Mouse (Mus musculus) spleen, postnatal 36 days (tissue): ENCODE measurements around the gene Rps26.
"Not testable (repeated sequence)": the region's sequence is repeated elsewhere in the genome, so short reads cannot be mapped to it uniquely, and the experiment has no call there.

Experiments used
- DNase-seq, 2 experiments: peaks; one replicate each; pipeline ENCODE4 v3.0.0; 2022; ENCODE audit warnings: low spot score in 2 of 2, mixed read lengths in 1 of 2

Rps26 gene

DNA sequence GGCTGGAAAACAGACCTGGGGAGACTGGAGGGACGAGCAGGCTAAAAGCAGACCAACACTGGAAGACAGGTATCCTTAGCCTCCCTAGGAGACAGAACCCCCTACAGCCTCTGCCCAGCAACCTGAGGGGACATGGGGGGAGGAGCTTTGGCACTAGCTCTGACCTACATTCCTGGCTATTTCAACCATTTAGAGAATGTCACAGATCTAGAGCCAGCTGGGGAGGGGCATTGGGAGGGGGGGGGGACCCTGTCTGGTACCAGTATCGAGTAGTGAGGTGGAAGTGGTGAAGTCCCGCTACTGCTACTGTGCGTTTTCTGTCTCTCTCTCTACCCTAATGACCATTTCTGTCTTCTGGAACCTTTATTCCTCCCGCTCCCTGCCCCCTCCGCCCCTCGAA lies 15.3 kb upstream of the Rps26 start:
- DNase-seq: no peak

DNA sequence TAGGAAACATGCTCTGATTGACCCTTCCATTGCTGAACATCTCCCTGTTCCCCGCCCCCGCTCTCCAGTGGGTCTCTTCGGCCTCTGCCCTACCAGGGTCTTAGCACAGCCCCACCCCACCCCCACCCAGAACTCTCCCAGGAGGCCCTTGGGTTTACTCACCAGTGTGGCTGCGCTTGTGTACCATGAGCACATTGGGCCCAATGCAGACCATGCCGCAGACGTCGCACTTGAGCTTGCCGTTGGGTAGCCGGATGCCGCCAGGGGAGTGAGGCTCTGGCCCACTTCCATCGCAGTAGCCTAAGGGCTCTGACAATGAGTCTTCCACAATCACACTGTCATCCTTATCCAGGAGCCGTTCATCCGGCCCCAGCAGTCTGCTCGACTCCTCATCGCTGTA lies 14.3 kb upstream of the Rps26 start:
- DNase-seq: no peak

DNA sequence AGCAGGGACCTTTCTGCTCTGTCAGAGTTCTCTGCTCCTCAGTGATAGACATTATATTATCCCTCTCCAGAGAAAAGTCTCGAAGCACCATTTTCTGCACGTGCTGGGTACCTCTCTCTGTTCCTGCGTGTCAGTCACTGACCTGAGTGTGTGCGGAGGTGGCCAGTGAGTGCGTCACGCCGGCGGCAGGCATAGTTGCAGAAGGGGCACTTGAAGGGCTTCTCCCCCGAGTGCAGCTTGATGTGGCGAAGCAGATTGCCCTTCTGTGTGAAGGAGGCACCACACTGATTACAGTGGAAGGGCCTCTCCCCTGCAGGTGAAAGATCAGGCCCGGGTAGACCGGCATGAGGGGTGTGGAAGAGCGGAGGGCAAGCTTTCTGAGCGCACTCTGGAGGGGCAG lies 13.5 kb upstream of the Rps26 start:
- no peak for DNase-seq

DNA sequence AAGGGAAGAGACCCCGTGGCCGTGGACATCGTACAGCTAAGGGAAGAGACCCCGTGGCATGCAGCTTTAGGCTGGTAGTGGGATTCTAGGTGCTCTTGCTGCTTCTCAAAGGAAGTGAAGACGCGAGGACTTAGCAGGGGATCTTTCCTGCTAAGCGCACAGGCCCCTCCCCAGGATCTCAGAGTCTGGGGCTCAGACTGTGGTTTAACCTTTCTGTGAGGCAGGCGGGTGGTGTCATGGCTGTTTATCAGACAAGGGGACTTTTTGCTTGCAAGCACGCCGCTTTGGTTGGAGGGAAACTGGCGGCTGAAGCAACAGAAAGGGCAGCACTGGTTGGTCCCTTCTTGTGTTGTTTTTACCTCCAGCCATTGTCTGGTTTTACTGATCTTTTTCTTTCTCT lies 10.5 kb upstream of the Rps26 start:
- DNase-seq: peak; percentile 54 to 55

DNA sequence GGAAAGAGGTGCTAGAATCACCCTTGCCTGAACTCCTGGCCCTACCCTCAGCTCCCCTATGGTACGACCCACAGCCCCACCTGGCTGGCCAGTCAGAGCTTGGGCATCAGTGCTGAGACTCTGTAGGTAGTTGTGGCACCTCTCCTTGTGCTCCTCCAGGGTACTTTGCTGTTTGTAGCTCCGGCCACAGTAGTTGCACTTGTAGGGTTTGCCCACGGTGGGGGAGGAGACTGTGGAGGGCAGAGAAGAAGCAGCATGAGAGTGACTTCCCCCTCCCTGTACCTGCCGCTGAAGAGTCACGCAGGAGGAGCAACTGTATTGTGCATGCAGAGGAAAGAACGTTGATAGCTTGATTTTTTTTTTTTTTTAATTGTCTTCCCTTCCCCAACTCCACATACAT lies 10.0 kb upstream of the Rps26 start:
- DNase-seq: peak; percentile 42 to 51

DNA sequence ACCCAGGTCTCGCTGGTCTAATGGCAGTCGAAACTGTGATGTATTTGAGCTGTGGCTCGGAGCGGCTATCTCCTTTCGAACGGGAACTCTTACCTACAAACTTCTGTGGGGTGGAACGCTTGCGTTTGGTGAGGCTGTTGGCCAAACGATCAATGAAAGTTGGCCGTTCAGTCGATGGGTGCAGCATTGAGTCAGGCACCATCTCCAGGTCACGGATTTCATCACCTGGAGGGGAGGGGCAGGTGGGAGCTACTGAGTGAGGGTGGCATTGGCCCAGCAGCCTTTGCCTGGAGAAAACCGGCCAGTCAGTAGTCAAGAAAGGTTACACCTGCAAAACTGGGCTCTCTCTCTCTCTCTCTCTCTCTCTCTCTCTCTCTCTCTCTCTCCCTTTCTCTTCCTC lies 9.2 kb upstream of the Rps26 start:
- no peak for DNase-seq

DNA sequence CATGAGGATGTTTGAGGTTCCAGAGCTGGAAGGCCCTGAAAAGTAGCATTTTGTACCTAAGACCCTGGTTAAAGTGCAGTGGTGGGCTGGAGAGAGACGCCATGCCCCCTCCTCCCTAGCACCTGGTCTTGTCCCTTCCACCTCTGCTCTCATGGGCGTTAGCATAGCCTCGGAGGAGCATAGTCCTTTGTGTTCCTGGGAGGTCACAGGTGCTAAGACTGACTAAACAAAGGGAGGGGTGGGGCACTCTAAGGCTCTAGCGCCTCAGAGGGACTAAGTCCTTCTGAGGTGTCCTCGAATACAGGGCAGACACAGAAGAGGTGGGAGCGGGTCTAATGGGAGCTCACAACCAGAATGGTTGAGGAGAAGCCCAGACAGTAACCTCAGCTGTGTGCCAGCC lies 5.0 kb upstream of the Rps26 start:
- no peak for DNase-seq

DNA sequence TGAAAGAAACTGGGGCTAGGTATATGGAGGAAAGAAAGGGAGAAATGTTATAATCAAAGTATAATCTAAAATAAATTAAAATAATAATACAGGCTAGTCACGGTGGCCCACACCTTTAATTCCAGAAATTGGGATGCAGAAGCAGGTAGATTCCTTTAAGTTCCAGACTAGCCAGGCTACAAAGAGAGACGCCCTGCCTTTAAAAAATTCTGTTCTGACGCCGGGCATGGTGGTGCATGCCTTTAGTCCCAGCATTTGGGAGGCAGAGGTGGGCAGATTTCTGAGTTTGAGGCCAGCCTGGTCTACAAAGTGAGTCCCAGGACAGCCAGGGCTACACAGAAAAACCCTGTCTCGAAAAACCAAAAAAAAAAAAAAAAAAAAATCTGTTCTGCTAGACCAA lies 3.8 kb upstream of the Rps26 start:
- DNase-seq: not testable (repeated sequence)

DNA sequence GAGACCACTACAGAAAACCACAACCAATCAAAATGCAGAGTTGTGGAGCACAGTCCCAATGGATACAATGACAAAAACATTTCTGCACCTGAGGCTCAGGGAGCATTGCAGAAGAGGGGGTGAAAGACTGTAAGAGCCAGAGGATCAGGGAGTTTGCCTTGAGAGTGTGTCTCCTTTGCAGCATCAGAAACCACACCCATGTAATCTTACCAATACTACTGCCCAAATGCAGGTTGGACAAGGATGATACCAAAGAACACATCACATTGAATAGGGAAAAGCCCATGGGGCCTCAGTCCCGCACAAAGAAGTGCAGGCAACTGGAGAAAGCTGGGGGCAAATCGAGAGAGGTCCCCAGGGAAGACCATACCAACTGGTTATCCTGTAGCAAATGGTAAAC lies 3.2 kb upstream of the Rps26 start:
- DNase-seq: peak in 1 of 2 experiments; percentile 41

DNA sequence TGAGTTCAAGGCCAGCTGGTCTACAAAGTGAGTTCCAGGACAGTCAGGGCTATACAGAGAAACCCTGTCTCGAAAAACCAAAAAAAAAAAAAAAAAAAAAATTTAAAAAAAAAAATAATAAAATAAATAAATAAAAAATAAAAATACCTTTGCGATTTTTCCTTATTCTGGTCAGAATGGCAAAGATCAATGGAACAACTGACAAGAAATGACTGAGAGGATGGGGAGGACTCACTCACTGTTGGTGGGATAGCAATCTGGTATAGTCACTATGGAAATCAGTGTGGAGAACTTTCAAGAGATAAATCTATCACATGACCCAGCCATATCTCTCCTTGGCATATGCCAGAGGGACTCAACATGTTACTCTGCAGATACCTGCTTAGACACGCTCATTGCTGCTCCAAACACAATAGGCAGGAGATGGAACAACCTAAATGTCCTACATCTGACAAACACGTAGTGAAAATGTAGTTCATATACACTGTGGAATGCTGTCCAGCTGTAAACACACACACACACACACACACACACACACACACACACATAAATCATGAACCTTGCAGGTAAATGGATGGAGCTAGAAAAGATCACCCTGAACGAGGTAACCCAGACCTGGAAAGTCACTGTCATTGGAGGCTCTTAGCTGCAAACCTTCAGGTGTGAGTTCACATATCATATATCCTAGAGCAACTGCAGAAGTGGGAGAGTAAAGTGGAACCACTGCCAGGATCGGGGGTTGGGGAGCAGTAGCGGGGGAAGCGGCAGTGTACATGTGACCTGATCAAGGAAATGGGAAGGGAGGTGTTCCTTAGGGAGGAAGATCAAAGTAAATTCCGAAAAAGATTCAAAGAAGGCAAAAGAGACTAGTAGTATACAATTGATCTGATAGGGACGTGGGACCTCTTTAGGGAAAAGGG lies 1.1 kb upstream of the Rps26 start:
- peak in 1 of 2 experiments; percentile 27 for DNase-seq

DNA sequence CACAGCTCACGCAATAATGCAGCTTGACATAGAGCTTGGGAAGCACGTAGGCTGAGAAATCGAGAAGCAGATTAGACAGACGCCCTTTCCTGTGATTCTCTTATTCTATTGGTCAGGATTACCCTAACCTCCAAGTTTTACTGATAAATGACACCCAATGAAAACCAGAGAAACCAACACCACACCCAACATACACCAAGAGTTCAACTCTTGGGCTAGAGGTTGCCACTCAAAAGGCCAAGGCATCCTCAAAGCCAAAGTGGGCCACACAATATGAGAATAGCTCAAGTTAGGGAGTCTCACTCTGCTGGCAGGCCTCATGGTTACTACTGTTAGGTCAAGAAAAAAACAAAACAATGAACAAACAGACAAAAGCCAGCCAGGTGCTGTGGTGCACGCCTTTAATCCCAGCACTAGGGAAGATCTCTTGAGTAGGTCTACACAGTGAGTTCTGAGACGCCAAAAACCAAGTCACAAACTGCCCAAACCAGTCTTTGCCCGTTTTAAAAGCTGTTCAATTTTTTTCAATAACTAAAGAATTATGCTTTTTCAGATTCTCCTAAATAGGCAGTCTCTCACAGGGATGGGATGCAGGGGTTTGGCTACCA lies 1.2 kb downstream of the Rps26 start:
- DNase-seq: no peak

DNA sequence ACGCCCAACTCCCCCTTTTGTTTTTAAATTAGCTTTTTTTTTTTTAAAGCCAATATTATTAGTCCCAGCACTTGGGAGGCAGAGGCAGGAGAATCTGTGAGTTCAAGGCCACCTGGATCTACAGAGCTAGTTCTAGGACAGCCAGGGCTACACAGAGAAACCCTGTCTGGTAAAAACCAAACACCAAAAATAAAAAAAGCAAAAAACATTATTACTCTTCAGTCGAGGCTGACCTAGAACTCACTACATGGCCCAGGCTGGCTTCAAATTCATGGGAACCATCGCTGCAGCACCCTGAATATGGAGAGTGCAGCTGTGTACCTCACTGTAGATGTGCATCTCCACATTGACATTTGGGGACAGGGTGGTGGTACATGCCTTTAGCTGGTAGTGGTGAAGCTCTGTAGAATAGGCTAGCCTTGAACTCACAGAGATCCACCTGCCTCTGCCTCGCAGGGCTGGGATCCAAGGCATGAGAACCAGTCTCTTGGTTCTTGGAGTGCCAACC lies 3.4 kb downstream of the Rps26 start:
- DNase-seq: not testable (repeated sequence)

DNA sequence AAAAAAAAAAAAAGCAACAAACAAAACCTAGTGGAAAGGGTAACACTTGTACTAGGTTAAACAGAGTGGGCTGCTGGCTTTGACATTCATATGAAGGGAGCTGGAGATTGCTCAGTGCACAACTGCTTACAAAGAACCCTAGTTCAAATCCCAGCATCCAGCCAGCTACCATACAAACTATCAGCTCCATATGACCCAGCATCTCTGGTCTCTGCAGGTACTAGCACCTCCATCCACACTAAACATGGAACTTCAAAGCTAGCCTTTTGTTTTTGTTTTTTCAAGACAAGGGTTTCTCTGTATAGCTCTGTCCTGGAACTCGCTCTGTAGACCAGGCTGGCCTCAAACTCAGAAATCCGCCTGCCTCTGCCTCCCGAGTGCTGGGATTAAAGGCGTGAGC lies 3.8 kb downstream of the Rps26 start:
- DNase-seq: no peak

DNA sequence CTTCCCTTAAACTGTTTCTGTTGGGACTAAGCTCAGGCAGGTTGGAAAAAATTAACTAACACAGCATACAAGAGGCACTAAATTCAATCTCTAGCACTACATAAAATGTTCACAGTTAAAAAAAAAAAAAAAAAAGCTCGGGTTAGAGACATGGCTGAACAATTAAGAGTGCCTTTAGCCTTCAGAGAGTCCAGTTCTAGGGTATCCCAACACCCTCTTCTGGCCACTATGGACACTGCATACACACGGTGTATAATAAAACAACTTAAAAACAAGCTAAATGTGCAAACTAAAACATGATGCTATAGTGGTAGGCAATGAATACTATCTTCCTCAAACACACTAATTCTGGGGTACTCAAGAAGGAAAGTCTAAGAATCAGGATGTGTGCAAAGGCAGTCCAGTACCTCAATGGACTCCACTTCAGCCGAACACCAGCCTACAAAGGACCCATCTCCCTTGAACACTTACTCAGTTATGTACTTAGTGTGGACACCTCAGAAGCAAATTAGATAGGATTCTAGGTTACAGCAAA lies 4.5 kb downstream of the Rps26 start:
- DNase-seq: no peak

DNA sequence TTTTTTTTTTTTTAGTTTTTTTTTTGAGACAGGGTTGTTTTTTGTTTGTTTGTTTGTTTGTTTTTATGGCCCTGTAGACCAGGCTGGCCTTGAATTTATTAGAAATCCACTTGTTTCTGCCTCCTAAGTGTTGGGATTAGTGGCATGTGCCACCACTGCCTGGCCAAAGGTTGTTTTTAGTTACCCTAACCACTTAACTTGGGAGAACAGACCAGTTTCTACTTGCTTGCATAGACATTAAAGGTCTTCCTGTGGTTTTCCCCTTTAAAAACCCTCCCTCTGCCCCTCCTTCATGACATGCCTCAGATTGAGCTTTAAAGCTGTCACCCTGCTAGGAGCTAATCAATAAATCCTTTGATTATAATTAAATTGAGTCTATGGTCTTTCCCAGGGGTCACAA lies 6.3 kb downstream of the Rps26 start:
- DNase-seq: no peak

DNA sequence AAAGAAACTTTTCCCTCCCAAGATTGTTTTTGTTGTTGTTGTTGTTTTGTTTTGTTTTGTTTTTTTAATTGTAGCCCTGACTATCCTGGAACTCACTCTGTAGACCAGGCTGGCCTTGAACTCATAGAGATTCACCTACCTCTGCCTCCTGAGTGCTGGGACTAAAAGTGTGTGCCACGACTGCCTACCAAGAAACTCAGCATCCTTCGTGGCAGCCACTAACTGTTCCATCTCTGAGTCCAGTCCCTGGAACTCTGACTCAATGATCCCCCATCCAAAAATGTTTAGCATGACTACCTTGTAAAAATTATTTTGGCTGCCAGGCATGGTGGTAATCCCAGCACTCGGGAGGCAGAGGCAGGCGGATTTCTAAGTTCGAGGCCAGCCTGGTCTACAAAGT lies 7.4 kb downstream of the Rps26 start:
- DNase-seq: not testable (repeated sequence)

DNA sequence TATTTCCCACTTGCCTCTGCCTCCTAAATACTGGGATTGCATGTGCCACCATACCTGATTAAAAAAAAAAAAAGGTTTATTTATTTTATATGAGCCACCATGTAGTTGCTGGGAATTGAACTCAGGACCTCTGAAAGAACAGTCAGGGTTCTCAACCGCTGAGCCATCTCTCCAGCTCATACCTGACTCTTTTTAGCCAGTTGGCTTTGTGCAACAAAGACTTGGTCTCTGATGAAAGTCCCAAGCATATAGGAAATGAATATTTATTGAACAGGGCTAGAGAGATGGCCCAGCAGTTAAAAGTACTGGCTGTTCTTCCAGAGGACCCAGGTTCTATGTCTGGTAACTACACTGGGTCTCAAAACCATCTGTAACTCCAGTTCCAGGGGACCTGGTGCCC lies 8.0 kb downstream of the Rps26 start:
- DNase-seq: no peak

DNA sequence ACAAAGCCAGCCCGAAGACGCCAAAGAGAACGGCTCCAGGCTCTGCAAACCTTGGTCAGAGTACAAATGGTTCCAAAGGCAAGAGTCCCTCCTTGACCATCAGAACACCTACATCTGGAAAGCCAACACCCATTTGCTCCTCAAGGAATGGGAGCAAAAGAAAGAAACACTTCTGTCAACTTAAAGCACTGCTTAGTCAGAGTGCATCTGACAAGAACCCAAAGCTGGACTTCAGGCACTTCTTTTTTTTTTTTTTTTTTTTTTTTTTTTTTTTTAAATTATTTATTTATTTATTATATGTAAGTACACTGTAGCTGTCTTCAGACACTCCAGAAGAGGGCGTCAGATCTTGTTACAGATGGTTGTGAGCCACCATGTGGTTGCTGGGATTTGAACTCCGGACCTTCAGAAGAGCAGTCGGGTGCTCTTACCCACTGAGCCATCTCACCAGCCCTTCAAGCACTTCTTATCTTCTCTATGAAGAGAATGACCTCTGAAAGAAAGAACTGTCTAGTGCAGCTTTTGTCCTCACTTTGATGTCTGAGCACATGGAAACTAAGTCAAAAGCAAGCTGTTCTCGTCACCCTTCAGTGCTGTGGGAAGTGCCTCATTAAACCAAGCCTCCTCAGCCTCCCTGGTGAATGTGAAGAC lies 10.6 kb downstream of the Rps26 start:
- not testable (repeated sequence) for DNase-seq

DNA sequence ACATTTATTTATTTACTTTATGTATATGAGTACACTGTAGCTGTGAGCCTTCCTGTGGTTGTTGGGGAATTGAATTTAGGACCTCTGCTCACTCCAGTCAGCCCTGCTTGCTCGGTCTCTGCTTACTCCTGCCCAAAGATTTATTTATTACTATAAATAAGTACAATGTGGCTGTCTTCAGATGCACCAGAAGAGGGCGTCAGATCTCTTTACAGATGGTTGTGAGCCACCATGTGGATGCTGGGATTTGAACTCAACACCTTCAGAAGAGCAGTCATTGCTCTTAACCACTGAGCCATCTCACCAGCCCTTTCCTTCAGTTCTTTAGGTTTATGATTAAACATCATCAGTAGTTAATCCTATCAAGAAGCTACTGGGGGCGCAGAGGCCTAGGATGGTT lies 11.6 kb downstream of the Rps26 start:
- DNase-seq: no peak

DNA sequence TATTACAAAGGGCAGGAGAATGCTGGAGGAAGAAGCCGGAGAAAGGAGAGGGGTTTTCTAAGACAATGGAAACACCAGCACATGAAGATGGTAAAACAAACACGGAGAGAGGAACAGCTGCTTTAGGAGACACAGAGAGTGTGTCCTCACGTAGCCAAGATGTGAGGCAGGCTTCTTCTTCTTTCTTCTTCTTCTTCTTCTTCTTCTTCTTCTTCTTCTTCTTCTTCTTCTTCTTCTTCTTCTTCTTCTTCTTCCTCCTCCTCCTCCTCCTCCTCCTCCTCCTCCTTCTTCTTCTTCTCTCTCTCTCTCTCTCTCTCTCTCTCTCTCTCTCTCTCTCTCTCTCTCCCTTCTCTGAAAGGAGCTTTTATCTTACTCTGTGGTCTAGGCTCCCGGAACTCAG lies 12.7 kb downstream of the Rps26 start:
- DNase-seq: not testable (repeated sequence)

DNA sequence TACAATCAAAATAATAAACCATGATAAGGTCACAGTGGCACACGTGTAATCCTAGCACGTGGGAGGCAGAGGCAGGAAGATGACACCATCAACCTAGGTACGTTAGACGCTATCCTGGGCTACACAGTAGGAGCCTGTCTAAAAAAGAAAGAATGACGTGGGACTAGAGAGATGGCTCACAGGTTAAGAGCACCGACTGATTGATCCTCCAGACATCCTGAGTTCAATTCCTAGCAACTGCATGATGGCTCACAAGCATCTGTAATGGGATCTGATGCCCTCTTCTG lies 13.4 kb downstream of the Rps26 start:
- DNase-seq: no peak

DNA sequence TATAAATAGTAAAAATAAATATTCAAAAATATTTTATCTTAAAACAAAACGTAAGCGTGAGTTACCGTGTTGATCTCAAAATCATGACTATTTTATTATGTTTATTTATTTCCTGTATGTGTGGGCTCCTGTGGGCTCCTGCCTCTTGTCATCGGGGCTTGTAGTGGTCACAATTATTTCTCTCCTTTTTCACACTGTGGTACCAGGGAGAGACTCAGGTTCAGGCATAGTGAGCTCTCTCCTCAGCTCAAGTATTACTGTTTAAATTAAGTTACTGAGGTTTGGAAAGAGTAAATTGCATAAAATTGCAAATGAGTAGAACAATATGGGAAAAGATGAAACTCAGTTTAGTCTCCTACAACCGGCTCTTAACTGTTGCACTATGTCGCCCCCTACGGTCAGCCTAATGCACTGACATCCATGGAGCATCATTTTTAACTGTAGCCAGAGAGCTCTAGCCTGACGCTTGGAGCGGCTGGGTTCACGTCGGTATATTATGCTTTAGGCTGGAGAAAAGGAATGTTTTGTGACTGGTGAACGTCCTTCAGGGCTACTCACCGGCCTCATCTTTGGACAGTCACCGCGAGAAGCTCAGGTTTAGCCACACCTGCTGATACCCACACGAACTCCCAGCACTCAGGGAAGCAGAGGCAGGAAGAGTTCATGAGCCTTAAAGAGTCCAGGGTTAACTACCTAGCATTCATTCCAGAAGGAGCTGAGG lies 14.0 kb downstream of the Rps26 start:
- DNase-seq: peak; percentile 65 to 74
